Mouse (Mus musculus): ENCODE results near the gene Omt2b.

GRCm38 (mm10) chr9:78371441-78371840 is 44.1 kb downstream of the Omt2b start:
- TF ChIP-seq CTCF (conservative IDR thresholded peaks at IDR 0.05; ENCODE audit: low read length) (no peak), POU5F1 (IDR thresholded peaks at IDR 0.05; ENCODE audit: borderline replicate concordance, low read length) (no peak)

Measured in E14TG2a.4 (cell line).